Mouse (Mus musculus): ENCODE results near the gene Sfr1.

DNA sequence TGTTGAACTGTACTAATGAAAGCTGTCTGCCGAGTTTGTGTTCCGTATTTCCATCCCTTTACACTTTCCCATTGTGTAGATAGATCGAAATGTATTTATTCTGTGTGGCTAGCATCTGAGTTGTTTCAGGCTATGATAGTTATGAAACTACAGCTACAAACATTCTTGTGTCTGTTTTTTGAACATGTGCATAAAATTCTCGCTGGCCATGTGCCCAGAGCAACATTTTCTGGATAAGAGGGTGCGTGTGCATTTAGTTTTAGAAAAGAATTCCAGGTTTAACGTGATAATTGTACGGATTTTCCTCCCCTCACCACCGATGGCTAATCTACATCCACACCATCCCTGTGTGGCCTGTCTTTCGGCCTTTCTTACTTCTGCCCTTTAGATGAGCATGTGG lies 18.0 kb upstream of the Sfr1 start:
- TF ChIP-seq POLR2A (IDR thresholded peaks at IDR 0.05; ENCODE audit: borderline replicate concordance, insufficient read depth, low read length), result no peak
- TF ChIP-seq CTCF (IDR thresholded peaks at IDR 0.05; ENCODE audit: borderline replicate concordance, insufficient read depth, low read depth, low read length), result no peak

All from cerebellum, adult 2 months (tissue).